Mouse (Mus musculus) stomach, postnatal 0 days (tissue): ENCODE results near the gene Pptc7.

Experiments
- CTCF ChIP-seq: IDR thresholded peaks from 2 replicates; pipeline ENCODE4 v1.5.1; 2016; ENCODE audit warnings: antibody characterized with exemption, low read depth, mild to moderate bottlenecking, moderate library complexity
- EP300 ChIP-seq: optimal IDR thresholded peaks from 2 replicates; pipeline ENCODE3; 2016; ENCODE audit warnings: antibody characterized with exemption

GRCm38 (mm10) chr5:122312346-122312745 lies 28.2 kb downstream of the Pptc7 start:
- TF ChIP-seq CTCF (no peak), EP300 (no peak)
